Mouse (Mus musculus) limb, embryonic 13.5 days (tissue): ENCODE measurements around the gene Gm10471. TPM values are rescaled to one million over a fixed set of nuclear protein-coding genes. Genes with fewer than 3 reads are reported as not detected.
"Not testable (repeated sequence)": the region's sequence is repeated elsewhere in the genome, so short reads cannot be mapped to it uniquely, and the experiment has no call there.

Experiments
- ATAC-seq: fragments of 200-750 bp; cut with Nextera tagmentation; 2 replicates; pipeline ENCODE4 v1.8.0; 2017; ENCODE audit warnings: low read depth, moderate number of reproducible peaks, moderate TSS enrichment; ENCODE audit not compliant: low FRiP score
- H3K27ac ChIP-seq: fragments of 300-500 bp; sonication (generic); 2 replicates; pipeline ENCODE4 v1.5.1; 2015; ENCODE audit warnings: inconsistent platforms, mild to moderate bottlenecking, moderate library complexity
- H3K27me3 ChIP-seq: fragments of 300-500 bp; sonication (generic); 2 replicates; pipeline ENCODE4 v1.6.1; 2015; ENCODE audit warnings: mild to moderate bottlenecking, inconsistent platforms
- H3K36me3 ChIP-seq: fragments of 300-500 bp; sonication (generic); 2 replicates; pipeline ENCODE4 v1.6.1; 2015; ENCODE audit warnings: inconsistent platforms, mild to moderate bottlenecking, moderate library complexity
- H3K4me1 ChIP-seq: fragments of 300-500 bp; sonication (generic); 2 replicates; pipeline ENCODE4 v1.6.1; 2015; ENCODE audit warnings: inconsistent platforms
- H3K4me2 ChIP-seq: fragments of 300-500 bp; sonication (generic); replicated peaks from 2 replicates; pipeline ENCODE4 v1.6.1; 2015; ENCODE audit warnings: inconsistent platforms, mild to moderate bottlenecking, moderate library complexity
- H3K4me3 ChIP-seq: fragments of 300-500 bp; sonication (generic); 2 replicates; pipeline ENCODE4 v1.5.1; 2015; ENCODE audit warnings: moderate library complexity, mild to moderate bottlenecking, inconsistent platforms
- H3K9ac ChIP-seq: fragments of 300-500 bp; sonication (generic); 2 replicates; pipeline ENCODE4 v1.6.1; 2015; ENCODE audit warnings: mild to moderate bottlenecking, inconsistent platforms
- H3K9me3 ChIP-seq: fragments of 300-500 bp; sonication (generic); 2 replicates; pipeline ENCODE4 v1.6.1; 2016; ENCODE audit warnings: inconsistent platforms
- WGBS: fragments of 180-500 bp; shearing (Covaris S2); methylation state at CpG from one replicate; pipeline ENCODE4 v1.1.7; 2015; 5-methylcytosine and 5-hydroxymethylcytosine counted together
- polyA plus RNA-seq: library from polyadenylated mRNA; unstranded; fragments of >200 nt; fragmentation: Nextera tagmentation; extraction: Ambion mirVana; gene quantifications from 2 replicates; pipeline ENCODE4 v1.2.1, GENCODE M21; 2015

Gene Gm10471
- not detected in 2 replicates for polyA plus RNA-seq

GRCm38 (mm10) chr5:26089191-26089590 is at the start of gene Gm10471:
Gene Gm10471, minus strand, starts transcription at chr5:26089291.
- not testable (repeated sequence) for H3K4me2 ChIP-seq, ATAC-seq, H3K27ac ChIP-seq, H3K27me3 ChIP-seq, H3K9ac ChIP-seq, H3K4me3 ChIP-seq, H3K36me3 ChIP-seq, H3K9me3 ChIP-seq, H3K4me1 ChIP-seq
- 86% methylated on average over 1 of the region's 1 CpGs for WGBS

GRCm38 (mm10) chr5:26121321-26121720 is 32.2 kb upstream of the Gm10471 start, which contains the start of gene Gm10220:
Gene Gm10220, minus strand, starts transcription at chr5:26121421.
- no CpG with 5 or more reads among the region's 3 CpGs for WGBS
- not testable (repeated sequence) for H3K27me3 ChIP-seq, H3K4me1 ChIP-seq, ATAC-seq, H3K9me3 ChIP-seq, H3K4me3 ChIP-seq, H3K27ac ChIP-seq, H3K36me3 ChIP-seq, H3K4me2 ChIP-seq, H3K9ac ChIP-seq

GRCm38 (mm10) chr5:26105262-26105661 is 16.2 kb upstream of the Gm10471 start, which contains the start of gene 5031410I06Rik:
Gene 5031410I06Rik, minus strand, starts transcription at chr5:26105362.
- H3K27ac ChIP-seq, H3K4me2 ChIP-seq, H3K9me3 ChIP-seq, H3K4me3 ChIP-seq, ATAC-seq, H3K9ac ChIP-seq, H3K36me3 ChIP-seq, H3K4me1 ChIP-seq, H3K27me3 ChIP-seq: not testable (repeated sequence)
- no CpG with 5 or more reads among the region's 3 CpGs for WGBS

GRCm38 (mm10) chr5:26079023-26079422 is 10.1 kb downstream of the Gm10471 start:
- not testable (repeated sequence) for H3K9me3 ChIP-seq, H3K36me3 ChIP-seq, H3K4me1 ChIP-seq, H3K4me2 ChIP-seq, H3K27ac ChIP-seq, H3K4me3 ChIP-seq, H3K27me3 ChIP-seq, ATAC-seq, H3K9ac ChIP-seq

- peaks cover 6% of the 10 kb centered on the region; the same call in 1 of the 2 replicates for H3K9me3 ChIP-seq
- H3K36me3 ChIP-seq = no peaks in the 10 kb centered on the region
- no peaks in the 10 kb centered on the region for H3K27me3 ChIP-seq
- H3K4me3 ChIP-seq = no peak overlapping the region
- WGBS = 89% methylated on average over 24 of the region's 24 CpGs
- no peak overlapping the region for H3K27ac ChIP-seq
- no peaks in the 10 kb centered on the region for H3K4me1 ChIP-seq
- no peak for ATAC-seq
- no peak overlapping the region for H3K4me2 ChIP-seq
- no peak overlapping the region for H3K9ac ChIP-seq
Measured at GRCm38 (mm10) chr5:26070716-26071115, 18.4 kb downstream of the Gm10471 start.

GRCm38 (mm10) chr5:26058481-26058880 is 30.6 kb downstream of the Gm10471 start, which contains the start of gene Gm7347:
Gene Gm7347, minus strand, starts transcription at chr5:26058581.
- 100% methylated on average over 1 of the region's 2 CpGs for WGBS
- H3K9ac ChIP-seq, H3K36me3 ChIP-seq, H3K4me3 ChIP-seq, H3K4me2 ChIP-seq, H3K27me3 ChIP-seq, H3K4me1 ChIP-seq, H3K27ac ChIP-seq, H3K9me3 ChIP-seq, ATAC-seq: not testable (repeated sequence)

GRCm38 (mm10) chr5:26039458-26039857 is 49.6 kb downstream of the Gm10471 start, which contains the start of gene Speer4a:
Gene Speer4a, minus strand, starts transcription at chr5:26039558.
- H3K4me1 ChIP-seq, H3K27me3 ChIP-seq, H3K4me3 ChIP-seq, ATAC-seq, H3K9me3 ChIP-seq, H3K4me2 ChIP-seq, H3K27ac ChIP-seq, H3K36me3 ChIP-seq, H3K9ac ChIP-seq: not testable (repeated sequence)
- 70% methylated on average over 2 of the region's 2 CpGs for WGBS

Other genes with a start within 250 kb of the Gm10471 start
- gene Gm21663, start 146.9 kb downstream of the Gm10471 start, polyA plus RNA-seq = 0.10 TPM in 1 of 2 replicates, not detected in the other
- gene Gm21671, start 134.9 kb downstream of the Gm10471 start, polyA plus RNA-seq = 0.10 TPM in 1 of 2 replicates, not detected in the other
- gene Gm21680, start 116.6 kb downstream of the Gm10471 start, polyA plus RNA-seq = 0.15 TPM in 1 of 2 replicates, not detected in the other
- gene Gm21698, start 100.6 kb downstream of the Gm10471 start, polyA plus RNA-seq = 0.11 TPM in 1 of 2 replicates, not detected in the other
- gene Gm1979, start 84.5 kb downstream of the Gm10471 start, polyA plus RNA-seq = 0.09 TPM in 1 of 2 replicates, not detected in the other
- not detected in 2 replicates for gene Gm5862, start 66.4 kb downstream of the Gm10471 start, polyA plus RNA-seq
- 0.08 TPM in 1 of 2 replicates, not detected in the other for gene Speer4a, start 49.7 kb downstream of the Gm10471 start, polyA plus RNA-seq
- not detected in 2 replicates for gene Gm7347, start 30.7 kb downstream of the Gm10471 start, polyA plus RNA-seq
- not detected in 2 replicates for gene 5031410I06Rik, start 16.1 kb upstream of the Gm10471 start, polyA plus RNA-seq
- 0.06 TPM in 1 of 2 replicates, not detected in the other for gene Gm10220, start 32.1 kb upstream of the Gm10471 start, polyA plus RNA-seq
- gene Gm7361, start 168.4 kb upstream of the Gm10471 start, polyA plus RNA-seq = not detected in 2 replicates